Mouse (Mus musculus) left cerebral cortex, postnatal 14 days (tissue): ENCODE measurements around the gene Kirrel3. TPM values are rescaled to one million over a fixed set of nuclear protein-coding genes. Genes with fewer than 3 reads are reported as not detected.

Experiments used
- DNase-seq, 2 experiments: peaks; one replicate each; pipeline ENCODE4 v3.0.0; 2021 to 2022; ENCODE audit warnings: low spot score in 2 of 2, mixed read lengths in 1 of 2
- intact Hi-C: fragments of 180-260 bp; cut with DNase I; formaldehyde crosslinking; loops from one replicate; pipeline ENCODE4 v1.15.1; 2025
- total RNA-seq, 2 experiments: library from RNA; stranded (reverse); gene quantifications; 2 replicates each; pipeline ENCODE4 v1.2.3; 2021

Gene Kirrel3
- total RNA-seq, 2 experiments from 2014 or later, result 72.5 to 75.9 TPM

DNA sequence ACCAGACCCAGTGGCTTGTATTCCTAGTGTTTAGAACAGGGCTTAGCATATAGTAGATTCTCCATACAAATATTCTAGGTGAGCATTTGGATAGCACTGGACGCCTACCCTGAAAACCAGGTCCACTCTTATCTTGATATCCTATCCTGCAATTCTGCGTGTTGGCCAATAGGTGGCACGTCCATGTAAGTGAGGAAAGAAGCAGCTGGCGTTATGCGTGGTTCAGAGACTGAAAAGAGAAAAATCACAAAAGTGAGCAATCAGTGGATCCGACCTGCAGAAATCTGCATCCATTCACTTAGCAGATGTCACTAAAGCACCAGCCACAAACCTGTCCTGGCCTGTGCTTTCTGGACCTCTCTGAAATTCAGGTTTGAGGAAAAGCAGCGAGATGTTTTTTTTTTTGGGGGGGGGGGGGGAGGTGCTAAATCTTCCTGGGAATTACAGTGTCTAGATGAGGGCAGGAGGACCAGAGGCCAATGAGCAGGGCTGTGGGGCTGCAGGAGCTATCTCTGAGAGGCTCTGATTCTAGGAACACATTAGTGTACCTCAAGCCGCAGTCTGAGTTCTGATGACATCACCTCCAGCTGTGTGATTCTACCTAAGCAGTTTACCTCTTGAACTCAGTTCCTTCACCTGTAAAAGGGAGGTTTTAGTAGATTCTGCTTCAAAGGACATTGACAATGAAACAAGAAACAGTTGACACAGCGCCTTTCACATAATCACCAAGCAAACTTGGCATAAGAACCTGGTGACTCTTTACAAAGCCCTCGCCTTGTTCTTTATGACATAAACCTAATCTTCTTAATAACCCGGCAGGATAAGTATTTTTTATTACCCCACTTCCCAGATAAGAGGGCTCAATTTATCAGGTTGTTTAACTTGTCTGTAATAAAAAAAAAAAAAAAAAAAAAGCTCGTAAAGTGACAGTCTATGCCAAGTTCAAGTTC, 498.1 kb downstream of the Kirrel3 start:
- intact Hi-C loops, result loop anchor here (5.0 kb wide), 1 partner anchor 34 kb away; no protein-coding TSS in a partner anchor
- DNase-seq, result peak; percentile 46 to 72

DNA sequence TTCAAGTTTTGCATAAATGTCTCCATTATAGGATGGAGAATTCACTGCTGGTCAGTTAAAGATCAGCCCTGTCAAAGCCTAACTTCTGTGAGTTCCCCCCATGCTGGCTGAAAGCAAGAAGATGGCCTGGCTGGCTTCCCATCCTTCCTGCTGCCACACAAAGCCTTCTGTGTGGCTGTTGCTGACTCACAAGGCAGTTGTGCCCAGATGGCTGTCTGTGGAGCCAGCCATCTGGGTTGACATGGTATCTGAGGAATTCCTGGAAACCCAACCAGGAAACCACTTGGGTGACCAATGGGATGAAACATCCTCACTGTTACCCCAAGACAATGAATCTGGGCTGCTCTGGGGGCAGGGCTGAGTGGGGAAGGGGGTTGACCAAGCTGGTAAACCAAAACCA, 500.5 kb downstream of the Kirrel3 start:
- intact Hi-C loops, result no loop called here
- DNase-seq, result peak; percentile 61 to 67

DNA sequence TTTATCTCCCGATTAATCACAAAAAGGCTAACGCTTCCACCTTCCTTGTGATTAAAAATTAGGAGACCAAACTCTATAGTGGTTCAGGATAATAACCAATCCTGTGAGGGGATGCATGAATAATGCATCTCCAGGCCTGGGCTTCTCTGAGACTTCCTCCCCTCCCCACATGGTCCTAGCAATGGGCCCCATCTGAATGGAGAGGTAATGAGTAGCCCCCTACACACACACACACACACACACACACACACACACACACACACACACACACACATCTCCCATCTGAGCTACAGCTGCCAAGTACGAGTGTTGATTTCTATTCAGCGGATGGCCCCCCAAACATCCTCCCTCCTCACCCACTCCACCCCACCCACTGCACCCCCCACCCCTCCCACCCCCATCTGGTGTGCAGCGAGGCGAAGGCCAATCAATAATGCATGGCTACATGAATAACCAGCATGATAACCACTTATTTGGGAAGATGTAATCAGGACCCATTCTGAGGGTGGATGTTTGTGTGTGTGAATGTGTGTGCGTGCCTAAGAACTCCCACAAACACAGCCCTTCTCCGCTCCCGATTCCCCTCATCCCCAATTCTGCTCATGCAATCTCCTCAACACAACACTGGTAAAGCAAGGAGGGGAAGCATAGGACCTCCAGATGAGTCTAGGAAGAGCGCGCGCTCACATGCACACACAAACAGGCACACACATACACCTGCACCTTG, 501.9 kb downstream of the Kirrel3 start:
- intact Hi-C loops, result no loop called here
- peak in 1 of 2 experiments; percentile 23 for DNase-seq

- intact Hi-C loops, result no loop called here
- no peak for DNase-seq
These were observed 503.0 kb downstream of the Kirrel3 start for GRCm38 (mm10) chr9:34988683-34989082.

DNA sequence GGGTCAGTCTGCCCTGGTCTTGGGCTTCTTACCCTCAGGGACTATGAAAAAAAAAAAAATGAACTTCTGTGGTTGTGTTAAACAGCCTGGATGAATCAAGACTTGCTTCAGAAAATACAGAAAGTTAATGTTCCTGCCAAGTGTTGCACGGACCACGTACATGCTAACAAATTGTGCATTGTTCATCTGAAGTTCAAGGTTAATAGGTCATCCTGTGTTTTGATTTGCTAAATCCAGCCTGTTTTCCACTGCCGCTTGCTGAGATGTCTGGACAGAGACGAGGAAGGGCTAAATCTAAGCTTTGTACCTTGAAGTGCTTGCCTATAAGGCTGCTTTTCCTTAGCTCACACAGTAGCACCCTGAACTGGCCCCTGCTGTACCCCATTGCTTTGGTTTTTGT, 506.5 kb downstream of the Kirrel3 start:
- no peak for DNase-seq
- intact Hi-C loops, result no loop called here

DNA sequence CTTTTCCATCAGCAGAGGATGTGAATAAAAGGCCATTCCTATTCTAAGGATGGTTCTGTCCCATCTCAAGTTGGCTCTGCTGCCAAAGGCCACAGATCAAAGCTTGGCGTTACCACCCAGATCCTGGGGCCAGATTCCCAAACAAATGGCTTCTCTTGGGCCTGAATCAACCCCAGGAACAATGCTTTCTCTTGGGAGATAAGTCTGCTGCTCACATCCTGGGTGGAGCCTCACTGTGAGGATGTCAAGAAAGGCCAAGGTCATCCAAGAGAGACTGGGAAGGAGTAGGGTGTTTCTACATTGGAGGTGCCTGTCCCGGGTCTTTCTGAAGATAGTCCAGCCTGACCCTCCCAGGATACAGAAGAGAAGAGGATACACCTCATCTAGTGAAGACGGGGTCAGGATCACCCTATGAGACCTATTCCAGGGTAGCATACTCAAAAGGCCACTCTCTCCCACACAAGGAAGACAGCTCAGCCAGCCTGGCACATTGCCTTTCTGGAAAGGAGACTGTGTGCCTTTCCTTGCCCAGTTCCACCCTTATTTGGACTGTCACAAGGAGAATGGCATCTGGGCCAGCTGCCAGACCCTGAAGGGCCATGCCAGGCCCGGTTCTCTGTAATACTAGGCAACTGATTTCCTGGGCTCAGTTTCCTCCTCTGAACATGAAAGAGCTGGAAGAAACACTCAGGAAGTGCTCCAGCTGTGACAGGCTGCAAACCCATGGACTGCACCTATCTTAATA, 507.9 kb downstream of the Kirrel3 start:
- intact Hi-C loops, result no loop called here
- DNase-seq, result peak; percentile 74 to 76

GRCm38 (mm10) chr9:34995078-34995477, 509.4 kb downstream of the Kirrel3 start:
- no peak for DNase-seq
- intact Hi-C loops, result no loop called here

GRCm38 (mm10) chr9:34995660-34996378, 510.1 kb downstream of the Kirrel3 start:
- intact Hi-C loops, result no loop called here
- DNase-seq, result peak; percentile 47 to 50

- DNase-seq, result no peak
- intact Hi-C loops, result no loop called here
These were observed 512.5 kb downstream of the Kirrel3 start for GRCm38 (mm10) chr9:34997880-34998865.

GRCm38 (mm10) chr9:35004113-35004512, 518.4 kb downstream of the Kirrel3 start:
- intact Hi-C loops, result no loop called here
- DNase-seq, result no peak

DNA sequence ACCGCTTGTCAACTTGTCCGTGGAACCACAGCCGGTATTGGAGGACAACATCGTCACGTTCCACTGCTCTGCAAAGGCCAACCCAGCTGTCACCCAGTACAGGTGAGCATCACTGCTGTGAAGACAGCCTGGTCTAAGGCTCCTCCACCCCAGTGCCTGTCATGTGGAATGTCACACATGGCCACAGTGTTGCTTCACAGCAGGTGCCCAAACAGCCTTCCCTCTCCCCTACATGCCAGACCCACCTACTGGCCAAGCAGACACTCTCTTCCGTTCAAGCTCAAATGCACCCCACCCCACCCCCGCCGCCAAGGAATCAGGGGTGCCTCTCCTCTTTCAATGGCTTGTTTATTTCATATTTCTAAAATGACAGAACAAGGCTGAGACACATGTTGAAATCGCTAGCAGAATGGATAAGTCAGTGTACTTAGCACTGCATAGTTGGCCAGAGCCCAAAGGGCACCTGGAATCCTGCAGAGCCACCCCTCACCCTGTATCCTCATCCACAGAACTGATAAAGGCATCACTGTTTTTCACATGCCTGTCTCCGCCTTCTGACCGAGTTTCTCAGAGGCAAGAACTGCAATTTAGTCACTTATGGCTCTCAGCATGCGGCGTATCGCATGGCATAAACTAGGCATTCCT, 522.1 kb downstream of the Kirrel3 start:
- no peak for DNase-seq
- intact Hi-C loops, result no loop called here

DNA sequence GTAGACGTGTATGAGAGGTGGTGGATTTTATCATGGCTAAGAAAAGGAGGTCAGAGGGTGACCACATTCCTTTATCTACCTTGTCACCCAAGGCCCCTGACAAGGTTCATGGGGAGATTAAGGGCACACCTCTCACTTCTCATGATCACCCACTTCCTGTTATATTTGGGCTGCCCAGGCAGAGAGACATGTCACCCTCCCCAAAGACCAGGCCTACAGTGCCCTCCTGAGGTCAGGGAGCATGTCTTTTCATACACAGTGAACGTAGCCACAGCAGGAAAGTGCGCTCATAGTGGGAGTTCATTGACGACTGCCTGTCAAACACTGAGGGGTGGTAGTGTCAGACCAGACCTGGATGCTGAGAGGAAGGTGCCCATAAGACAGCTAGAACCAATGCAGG, 531.1 kb downstream of the Kirrel3 start:
- DNase-seq, result no peak
- intact Hi-C loops, result loop anchor here (5.0 to 10.0 kb wide), 3 partner anchors 34 to 252 kb away; no protein-coding TSS in a partner anchor

- DNase-seq, result peak; percentile 68 to 84
- intact Hi-C loops, result loop anchor here (5.0 to 10.0 kb wide), 3 partner anchors 35 to 253 kb away; no protein-coding TSS in a partner anchor
These were observed 531.9 kb downstream of the Kirrel3 start for GRCm38 (mm10) chr9:35017563-35017962.

- intact Hi-C loops, result loop anchor here (2.0 to 10.0 kb wide), 5 partner anchors 36 to 1757 kb away; no protein-coding TSS in a partner anchor
- peak in 1 of 2 experiments; percentile 20 for DNase-seq
These were observed 532.4 kb downstream of the Kirrel3 start for GRCm38 (mm10) chr9:35018056-35018455.

GRCm38 (mm10) chr9:35019372-35019771, 533.7 kb downstream of the Kirrel3 start:
- intact Hi-C loops, result loop anchor here (2.0 to 10.0 kb wide), 5 partner anchors 37 to 1759 kb away; no protein-coding TSS in a partner anchor
- DNase-seq, result peak; percentile 87 to 89

GRCm38 (mm10) chr9:35020015-35020653, 534.4 kb downstream of the Kirrel3 start:
- DNase-seq, result no peak
- intact Hi-C loops, result no loop called here

GRCm38 (mm10) chr9:35021744-35022143, 536.0 kb downstream of the Kirrel3 start:
- DNase-seq, result no peak
- intact Hi-C loops, result no loop called here
